22 mouse cellular contexts compared by ENCODE assay signal in the genomic region with DNA sequence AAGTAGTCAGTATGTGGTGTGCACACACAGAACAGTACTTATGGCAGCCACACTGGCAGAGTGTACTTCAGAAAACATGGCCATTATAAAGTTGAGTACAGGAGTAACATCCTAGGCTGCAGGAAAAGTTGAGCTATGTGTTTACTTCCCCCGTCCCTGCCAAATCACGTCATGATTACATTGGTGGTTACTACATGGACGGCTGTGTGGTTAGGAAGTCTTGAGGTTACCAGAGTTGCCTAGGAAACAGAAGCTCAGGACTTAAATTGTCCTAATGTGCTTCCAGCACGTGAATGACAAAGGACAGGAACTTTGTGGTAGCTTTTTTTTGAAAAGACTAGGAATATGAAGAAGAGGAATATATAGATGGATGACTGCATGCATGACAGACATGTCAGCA. TPM values are rescaled to one million over a fixed set of nuclear protein-coding genes. Genes with fewer than 3 reads are reported as not detected.
DNase-seq lines count a peak whose midpoint lies in the region; ATAC-seq and TF ChIP-seq lines count a peak whose summit lies in the region.
"Had no signal": no experiment of that assay in that cellular context is flagged by ENCODE, and none has a peak within 500 bp of the region (broad histone marks: within the 10 kb centered on the region; RNA-seq: fewer than 3 reads in every experiment).

No protein-coding gene starts in this region.

- peak; percentile 14 for DNase-seq in embryonic facial prominence, embryonic 14.5 days (ENCODE audit: low spot score)
- DNase-seq in embryonic facial prominence, embryonic 10.5 days (ENCODE audit: low spot score), result no peak
- DNase-seq in lung, postnatal 36 days, result peak; percentile 27
- no peak for DNase-seq in lung, adult 2 months
- DNase-seq in stomach, postnatal 0 days (ENCODE audit: low spot score), result no peak
- no peak for DNase-seq in left cerebral cortex, adult 18-20 months (ENCODE audit: low spot score in 2 of 2)
- DNase-seq: adrenal gland, postnatal 25 days; cerebellum, adult 8-10 months; cerebellum, postnatal 14 days; gastrocnemius, postnatal 14 days; heart, postnatal 14 days had no signal

- TF ChIP-seq CTCF in lung, adult 2 months (IDR thresholded peaks at IDR 0.05; ENCODE audit: insufficient read depth, low read length), result no peak
- no peak for TF ChIP-seq CTCF in stomach, postnatal 0 days (IDR thresholded peaks at IDR 0.05; ENCODE audit: low read depth)

- H3K4me3 ChIP-seq in embryonic facial prominence, embryonic 14.5 days (ENCODE audit: low read depth, low read length), result no peak overlapping the region
- H3K4me3 ChIP-seq in embryonic facial prominence, embryonic 10.5 days, result no peak overlapping the region
- H3K4me3 ChIP-seq in lung, adult 2 months (replicated peaks; ENCODE audit: extremely low read depth, low read depth, low read length), result no peak overlapping the region
- H3K4me3 ChIP-seq in stomach, postnatal 0 days (ENCODE audit: low read depth, low read length), result no peak overlapping the region
- H3K4me3 ChIP-seq in forebrain, embryonic 12.5 days (replicated peaks), result no peak overlapping the region
- H3K4me3 ChIP-seq: embryonic facial prominence, embryonic 13.5 days; erythroblast, embryonic 14.5 days; heart, embryonic 10.5 days; heart, embryonic 15.5 days; hindbrain, embryonic 10.5 days had no signal

- H3K4me1 ChIP-seq in embryonic facial prominence, embryonic 14.5 days (ENCODE audit: control insufficient read depth, insufficient read depth, low read length), result no peaks in the 10 kb centered on the region
- no peaks in the 10 kb centered on the region for H3K4me1 ChIP-seq in embryonic facial prominence, embryonic 10.5 days
- H3K4me1 ChIP-seq in lung, adult 2 months (ENCODE audit: control insufficient read depth, insufficient read depth, low read length), result no peaks in the 10 kb centered on the region
- no peaks in the 10 kb centered on the region for H3K4me1 ChIP-seq in stomach, postnatal 0 days (replicated peaks; ENCODE audit: control insufficient read depth, insufficient read depth)
- no peaks in the 10 kb centered on the region for H3K4me1 ChIP-seq in forebrain, embryonic 12.5 days
- H3K4me1 ChIP-seq: embryonic facial prominence, embryonic 13.5 days; heart, embryonic 10.5 days; heart, embryonic 15.5 days; hindbrain, embryonic 10.5 days had no signal

- no peaks in the 10 kb centered on the region for H3K9me3 ChIP-seq in embryonic facial prominence, embryonic 14.5 days (ENCODE audit: control insufficient read depth, low read length)
- no peaks in the 10 kb centered on the region for H3K9me3 ChIP-seq in embryonic facial prominence, embryonic 10.5 days
- no peaks in the 10 kb centered on the region for H3K9me3 ChIP-seq in stomach, postnatal 0 days (ENCODE audit: control insufficient read depth, low read length)
- no peaks in the 10 kb centered on the region for H3K9me3 ChIP-seq in forebrain, embryonic 12.5 days
- H3K9me3 ChIP-seq: embryonic facial prominence, embryonic 13.5 days; heart, embryonic 10.5 days; heart, embryonic 15.5 days; hindbrain, embryonic 10.5 days had no signal

- peak; percentile 38; the same call in 1 of the 2 replicates for ATAC-seq in embryonic facial prominence, embryonic 14.5 days (ENCODE audit: low read depth)
- ATAC-seq in granulocyte monocyte progenitor cell, adult 5-6 weeks (replicated peaks; ENCODE audit: poor library complexity, severe bottlenecking), result peak; percentile 81
- no peak for ATAC-seq in stomach, postnatal 0 days (ENCODE audit: low FRiP score, low TSS enrichment)
- ATAC-seq in forebrain, embryonic 12.5 days (ENCODE audit: low FRiP score), result no peak
- ATAC-seq: activated CD4-positive, CD25-positive, alpha-beta regulatory T cell, adult 4 months; forebrain, embryonic 16.5 days; intestine, embryonic 16.5 days had no signal

- no peak for TF ChIP-seq POLR2A in lung, adult 2 months (IDR thresholded peaks at IDR 0.05; ENCODE audit: borderline replicate concordance, extremely low read depth, low read depth, low read length)

- no peak overlapping the region for H3K4me2 ChIP-seq in embryonic facial prominence, embryonic 14.5 days (ENCODE audit: low read depth, low read length)
- no peak overlapping the region for H3K4me2 ChIP-seq in stomach, postnatal 0 days (replicated peaks; ENCODE audit: low read depth)
- no peak overlapping the region for H3K4me2 ChIP-seq in forebrain, embryonic 12.5 days
- H3K4me2 ChIP-seq: embryonic facial prominence, embryonic 13.5 days; heart, embryonic 15.5 days; hindbrain, embryonic 14.5 days had no signal

- TF ChIP-seq EP300 in stomach, postnatal 0 days (optimal IDR thresholded peaks at IDR 0.05), result no peak

- H3K27me3 ChIP-seq in embryonic facial prominence, embryonic 14.5 days (replicated peaks; ENCODE audit: control insufficient read depth, insufficient read depth, low read length), result no peaks in the 10 kb centered on the region
- no peaks in the 10 kb centered on the region for H3K27me3 ChIP-seq in embryonic facial prominence, embryonic 10.5 days (replicated peaks; ENCODE audit: low read depth, poor library complexity, severe bottlenecking)
- H3K27me3 ChIP-seq in stomach, postnatal 0 days (ENCODE audit: control insufficient read depth, insufficient read depth, low read length), result no peaks in the 10 kb centered on the region
- H3K27me3 ChIP-seq in forebrain, embryonic 12.5 days, result no peaks in the 10 kb centered on the region
- H3K27me3 ChIP-seq: embryonic facial prominence, embryonic 13.5 days; heart, embryonic 15.5 days had no signal

- H3K27ac ChIP-seq in embryonic facial prominence, embryonic 14.5 days (replicated peaks; ENCODE audit: low read depth, low read length), result no peak overlapping the region
- H3K27ac ChIP-seq in embryonic facial prominence, embryonic 10.5 days (replicated peaks), result no peak overlapping the region
- no peak overlapping the region for H3K27ac ChIP-seq in stomach, postnatal 0 days (replicated peaks)
- H3K27ac ChIP-seq in forebrain, embryonic 12.5 days, result no peak overlapping the region
- H3K27ac ChIP-seq: embryonic facial prominence, embryonic 13.5 days; heart, embryonic 10.5 days; heart, embryonic 15.5 days; hindbrain, embryonic 10.5 days; hindbrain, embryonic 14.5 days had no signal

- WGBS in embryonic facial prominence, embryonic 14.5 days, result 65% methylated on average over 4 of the region's 4 CpGs
- 84% methylated on average over 4 of the region's 4 CpGs for WGBS in embryonic facial prominence, embryonic 10.5 days
- 19% methylated on average over 4 of the region's 4 CpGs for WGBS in lung, adult 2 months
- WGBS in stomach, postnatal 0 days, result 43% methylated on average over 4 of the region's 4 CpGs
- 73% methylated on average over 4 of the region's 4 CpGs for WGBS in forebrain, embryonic 12.5 days

- H3K36me3 ChIP-seq in embryonic facial prominence, embryonic 14.5 days (ENCODE audit: control insufficient read depth, insufficient read depth, low read length), result peaks cover 98% of the 10 kb centered on the region
- peaks cover 100% of the 10 kb centered on the region for H3K36me3 ChIP-seq in embryonic facial prominence, embryonic 10.5 days (replicated peaks)
- peaks cover 34% of the 10 kb centered on the region for H3K36me3 ChIP-seq in stomach, postnatal 0 days (ENCODE audit: control insufficient read depth, insufficient read depth, low read length)
- H3K36me3 ChIP-seq in forebrain, embryonic 12.5 days (replicated peaks), result peaks cover 96% of the 10 kb centered on the region

- H3K9ac ChIP-seq in embryonic facial prominence, embryonic 14.5 days (ENCODE audit: low read depth, low read length), result no peak overlapping the region
- H3K9ac ChIP-seq in stomach, postnatal 0 days (ENCODE audit: low read length), result no peak overlapping the region
- H3K9ac ChIP-seq in forebrain, embryonic 12.5 days, result no peak overlapping the region
- H3K9ac ChIP-seq: embryonic facial prominence, embryonic 13.5 days; heart, embryonic 15.5 days; hindbrain, embryonic 14.5 days had no signal

RNA-seq across cellular contexts. Expression of gene Eif5b, which starts 51.8 kb away (rescaled TPM):
- polyA plus RNA-seq in embryonic facial prominence, embryonic 14.5 days (2014; fragmentation: Nextera tagmentation; extraction: Ambion mirVana), result 24.5 and 25.1 TPM in 2 replicates
- polyA plus RNA-seq in embryonic facial prominence, embryonic 10.5 days (2016; fragmentation: Nextera tagmentation; extraction: Ambion mirVana), result 29.0 and 30.6 TPM in 2 replicates
- 4.3 and 6.9 TPM in 2 replicates for polyA plus RNA-seq in lung, adult 2 months (2012; rRNA removed)
- total RNA-seq in granulocyte monocyte progenitor cell, adult 5-6 weeks (2014; fragmentation: Nextera tagmentation), result 41.1 and 73.3 TPM in 2 replicates
- total RNA-seq in granulocyte monocyte progenitor cell, adult 5-6 weeks (2017), result 22.8 and 33.5 TPM in 2 replicates
- polyA plus RNA-seq in stomach, postnatal 0 days (2015; fragmentation: Nextera tagmentation; extraction: Ambion mirVana), result 15.6 and 17.7 TPM in 2 replicates
- total RNA-seq in left cerebral cortex, adult 18-20 months (2021), result 10 to 100 TPM; 40.7 to 41.1 TPM
- polyA plus RNA-seq in forebrain, embryonic 12.5 days (2016; fragmentation: Nextera tagmentation; extraction: Ambion mirVana), result 33.8 and 34.3 TPM in 2 replicates

RNA-seq across cellular contexts. Expression of gene Txndc9, which starts 51.9 kb away (rescaled TPM):
- polyA plus RNA-seq in embryonic facial prominence, embryonic 14.5 days (2014; fragmentation: Nextera tagmentation; extraction: Ambion mirVana), result 125 and 130 TPM in 2 replicates
- 144 and 150 TPM in 2 replicates for polyA plus RNA-seq in embryonic facial prominence, embryonic 10.5 days (2016; fragmentation: Nextera tagmentation; extraction: Ambion mirVana)
- 5.9 and 9.6 TPM in 2 replicates for polyA plus RNA-seq in lung, adult 2 months (2012; rRNA removed)
- 40.1 and 47.1 TPM in 2 replicates for total RNA-seq in granulocyte monocyte progenitor cell, adult 5-6 weeks (2014; fragmentation: Nextera tagmentation)
- 49.6 and 51.8 TPM in 2 replicates for total RNA-seq in granulocyte monocyte progenitor cell, adult 5-6 weeks (2017)
- 116 and 119 TPM in 2 replicates for polyA plus RNA-seq in stomach, postnatal 0 days (2015; fragmentation: Nextera tagmentation; extraction: Ambion mirVana)
- 10 to 100 TPM; 56.6 to 71.1 TPM for total RNA-seq in left cerebral cortex, adult 18-20 months (2021)
- polyA plus RNA-seq in forebrain, embryonic 12.5 days (2016; fragmentation: Nextera tagmentation; extraction: Ambion mirVana), result 150 and 153 TPM in 2 replicates

Comparison
In these comparisons a context has a peak if more than half of its experiments do, and no peak if none do; other contexts are left out.
1. DNase-seq: peak in embryonic facial prominence, embryonic 14.5 days (single experiment) and lung, postnatal 36 days (single experiment); none in embryonic facial prominence, embryonic 10.5 days (single experiment), lung, adult 2 months (single experiment), stomach, postnatal 0 days (single experiment) and left cerebral cortex, adult 18-20 months (0 of 2).
2. ATAC-seq: peak in embryonic facial prominence, embryonic 14.5 days (single experiment) and granulocyte monocyte progenitor cell, adult 5-6 weeks (single experiment); none in stomach, postnatal 0 days (single experiment) and forebrain, embryonic 12.5 days (single experiment).
3. RNA of gene Txndc9, which starts 51.9 kb away (polyA plus RNA-seq): 150 to 153 TPM in forebrain, embryonic 12.5 days, 144 to 150 TPM in embryonic facial prominence, embryonic 10.5 days, 125 to 130 TPM in embryonic facial prominence, embryonic 14.5 days and 116 to 119 TPM in stomach, postnatal 0 days; 5.9 to 9.6 TPM in lung, adult 2 months; every median in the first group is over 10 times any median in the second.